Mouse (Mus musculus): Measurements from ENCODE around the gene Reep3. TPM values are rescaled to one million over a fixed set of nuclear protein-coding genes. Genes with fewer than 3 reads are reported as not detected.

Gene Reep3
- polyA plus RNA-seq, 1 experiment from 2014 or later = 38.6 TPM

GRCm38 (mm10) chr10:67090611-67091010, 6.1 kb downstream of the Reep3 start:
- ATAC-seq (ENCODE audit: low read depth) = no peak
- H3K27ac ChIP-seq (ENCODE audit: low read length) = no peak overlapping the region
- no peak overlapping the region for H3K4me3 ChIP-seq (ENCODE audit: low read length)
- no peaks in the 10 kb centered on the region for H3K9me3 ChIP-seq (ENCODE audit: control insufficient read depth, low read length)
- no peak overlapping the region for H3K4me2 ChIP-seq (ENCODE audit: low read depth, low read length)
- no peaks in the 10 kb centered on the region for H3K27me3 ChIP-seq (ENCODE audit: control insufficient read depth, insufficient read depth, low read depth, low read length)
- no peaks in the 10 kb centered on the region for H3K36me3 ChIP-seq (ENCODE audit: control insufficient read depth, insufficient read depth, low read length)
- H3K4me1 ChIP-seq (replicated peaks; ENCODE audit: control insufficient read depth, insufficient read depth, low read length) = no peaks in the 10 kb centered on the region
- 81% methylated on average over 4 of the region's 4 CpGs for WGBS
- H3K9ac ChIP-seq (ENCODE audit: low read length) = no peak overlapping the region

DNA sequence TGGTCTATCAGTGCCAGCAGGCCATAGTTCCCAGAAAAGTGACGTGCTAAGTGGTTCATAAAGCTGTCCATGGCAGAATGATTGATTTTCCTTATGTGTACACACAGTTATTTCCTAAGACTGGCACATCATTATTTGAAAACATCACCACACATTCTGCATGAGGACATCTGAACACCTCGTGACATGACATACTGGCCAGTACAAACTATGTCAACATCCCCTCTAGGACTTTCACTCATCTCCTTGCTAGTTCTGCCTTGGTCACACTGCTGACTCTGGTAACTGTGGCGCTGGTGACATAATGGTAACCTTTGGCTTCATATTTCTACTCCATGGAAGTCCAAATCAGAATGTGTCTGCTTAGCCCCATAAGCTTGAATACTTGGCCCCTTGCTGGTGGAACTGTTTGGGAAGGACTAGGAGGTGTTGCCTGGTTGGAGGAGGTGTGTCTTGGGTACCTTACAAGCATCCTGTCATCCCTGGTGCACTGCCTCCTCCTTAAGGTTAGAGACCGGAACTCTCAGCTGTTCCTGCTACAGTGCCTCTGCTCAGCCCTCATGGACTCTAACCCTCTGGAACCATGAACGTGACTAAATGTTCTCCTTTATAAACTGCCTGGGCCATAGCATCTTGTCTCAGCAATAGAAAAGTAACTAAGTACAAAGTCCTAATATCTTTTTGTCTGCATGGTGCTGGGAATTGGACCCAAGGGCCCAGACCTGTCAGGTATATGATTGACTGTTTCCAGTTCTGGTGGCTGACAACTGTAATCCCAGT, 9.1 kb downstream of the Reep3 start:
- H3K27ac ChIP-seq (ENCODE audit: low read length) = no peak overlapping the region
- ATAC-seq (ENCODE audit: low read depth) = no peak
- WGBS = 83% methylated on average over 5 of the region's 5 CpGs

GRCm38 (mm10) chr10:67085916-67086315, 10.8 kb downstream of the Reep3 start:
- Histone ChIP-seq H3K27ac (ENCODE audit: low read length) (no peak overlapping the region), H3K27me3 (ENCODE audit: control insufficient read depth, insufficient read depth, low read depth, low read length) (no peaks in the 10 kb centered on the region), H3K4me1 (replicated peaks; ENCODE audit: control insufficient read depth, insufficient read depth, low read length) (no peaks in the 10 kb centered on the region; the same call in 1 of the 2 replicates), H3K4me2 (ENCODE audit: low read depth, low read length) (no peak overlapping the region), H3K36me3 (ENCODE audit: control insufficient read depth, insufficient read depth, low read length) (no peaks in the 10 kb centered on the region), H3K9ac (ENCODE audit: low read length) (no peak overlapping the region), H3K9me3 (ENCODE audit: control insufficient read depth, low read length) (no peaks in the 10 kb centered on the region), H3K4me3 (ENCODE audit: low read length) (no peak overlapping the region)
- WGBS = 75% methylated on average over 7 of the region's 7 CpGs
- no peak for ATAC-seq (ENCODE audit: low read depth)

More for the DNA sequence above, 9.1 kb downstream of the Reep3 start:
- Histone ChIP-seq H3K9me3 (ENCODE audit: control insufficient read depth, low read length) (no peaks in the 10 kb centered on the region), H3K9ac (ENCODE audit: low read length) (no peak overlapping the region), H3K4me2 (ENCODE audit: low read depth, low read length) (no peak overlapping the region), H3K36me3 (ENCODE audit: control insufficient read depth, insufficient read depth, low read length) (no peaks in the 10 kb centered on the region), H3K27me3 (ENCODE audit: control insufficient read depth, insufficient read depth, low read depth, low read length) (no peaks in the 10 kb centered on the region), H3K4me1 (replicated peaks; ENCODE audit: control insufficient read depth, insufficient read depth, low read length) (no peaks in the 10 kb centered on the region), H3K4me3 (ENCODE audit: low read length) (no peak overlapping the region)

GRCm38 (mm10) chr10:67085124-67085523, 11.6 kb downstream of the Reep3 start:
- H3K36me3 ChIP-seq (ENCODE audit: control insufficient read depth, insufficient read depth, low read length) = no peaks in the 10 kb centered on the region
- ATAC-seq (ENCODE audit: low read depth) = no peak
- H3K4me2 ChIP-seq (ENCODE audit: low read depth, low read length) = no peak overlapping the region
- H3K27ac ChIP-seq (ENCODE audit: low read length) = no peak overlapping the region
- H3K4me1 ChIP-seq (replicated peaks; ENCODE audit: control insufficient read depth, insufficient read depth, low read length) = no peaks in the 10 kb centered on the region; the same call in 1 of the 2 replicates
- H3K4me3 ChIP-seq (ENCODE audit: low read length) = no peak overlapping the region
- WGBS = 83% methylated on average over 10 of the region's 10 CpGs
- no peaks in the 10 kb centered on the region for H3K27me3 ChIP-seq (ENCODE audit: control insufficient read depth, insufficient read depth, low read depth, low read length)
- H3K9ac ChIP-seq (ENCODE audit: low read length) = no peak overlapping the region
- H3K9me3 ChIP-seq (ENCODE audit: control insufficient read depth, low read length) = no peaks in the 10 kb centered on the region

GRCm38 (mm10) chr10:67083446-67084166, 13.1 kb downstream of the Reep3 start:
- ATAC-seq (ENCODE audit: low read depth) = no peak
- Histone ChIP-seq H3K27me3 (ENCODE audit: control insufficient read depth, insufficient read depth, low read depth, low read length) (no peaks in the 10 kb centered on the region), H3K9ac (ENCODE audit: low read length) (no peak overlapping the region), H3K4me2 (ENCODE audit: low read depth, low read length) (no peak overlapping the region), H3K4me1 (replicated peaks; ENCODE audit: control insufficient read depth, insufficient read depth, low read length) (peaks cover 3% of the 10 kb centered on the region; the same call in 1 of the 2 replicates), H3K9me3 (ENCODE audit: control insufficient read depth, low read length) (no peaks in the 10 kb centered on the region), H3K36me3 (ENCODE audit: control insufficient read depth, insufficient read depth, low read length) (no peaks in the 10 kb centered on the region), H3K27ac (ENCODE audit: low read length) (no peak overlapping the region), H3K4me3 (ENCODE audit: low read length) (no peak overlapping the region)
- 77% methylated on average over 10 of the region's 10 CpGs for WGBS

DNA sequence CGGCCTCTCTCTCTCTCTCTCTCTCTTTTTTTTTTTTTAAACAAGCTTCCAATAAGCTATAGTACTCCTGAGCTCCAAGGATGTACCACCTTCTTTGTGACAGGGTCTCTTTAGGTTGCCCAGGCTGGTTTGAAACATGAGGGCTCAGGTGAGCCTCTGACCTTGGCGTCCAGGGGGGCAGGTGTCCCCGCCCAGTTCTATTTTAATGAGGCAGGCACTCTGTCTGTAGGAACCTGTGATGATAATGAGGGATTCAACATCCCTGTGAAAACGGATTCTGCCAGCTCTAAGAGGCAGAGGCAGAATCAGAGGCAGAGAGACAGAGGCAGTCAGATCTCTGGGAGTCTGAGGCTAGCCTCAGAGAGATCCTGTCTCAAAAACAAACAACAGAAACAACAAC, 14.2 kb downstream of the Reep3 start:
- 88% methylated on average over 4 of the region's 4 CpGs for WGBS

DNA sequence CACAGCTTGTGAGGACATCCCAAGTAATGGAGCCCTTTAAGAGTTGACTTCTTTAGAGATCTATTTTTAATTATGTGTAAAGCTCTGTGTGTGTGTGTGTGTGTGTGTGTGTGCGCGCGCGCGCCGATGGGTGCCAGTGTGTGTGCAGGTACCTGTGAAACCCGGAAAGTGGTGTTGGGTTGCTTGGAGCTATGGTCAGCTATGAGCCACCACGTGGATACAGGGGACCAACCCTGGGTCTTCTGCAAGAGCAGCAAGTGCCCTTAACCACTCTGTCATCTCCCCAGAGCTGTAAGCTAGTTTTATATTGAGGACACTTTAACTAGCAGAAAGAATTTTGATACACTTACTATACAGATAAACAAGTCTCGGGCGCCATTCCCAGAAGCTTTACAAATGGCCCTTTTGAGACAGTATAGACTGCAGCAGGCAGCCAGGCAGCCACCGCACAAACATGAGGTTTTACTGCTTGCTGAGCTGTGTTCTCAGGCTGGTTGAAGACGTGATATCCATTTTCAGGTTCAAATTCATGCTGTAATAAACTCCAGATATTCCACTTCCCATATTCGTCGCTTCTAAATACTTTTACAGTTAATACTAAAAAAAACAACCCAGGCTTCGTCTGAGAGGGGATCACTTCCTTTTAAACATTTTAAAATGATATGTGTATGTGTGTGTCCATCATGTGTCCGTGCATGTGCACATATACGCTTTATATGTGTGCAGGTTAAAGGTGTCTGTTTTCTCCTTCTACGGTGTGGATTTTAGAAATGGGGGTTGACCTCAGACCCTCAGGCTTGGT, 15.3 kb downstream of the Reep3 start:
- ATAC-seq (ENCODE audit: low read depth) = peak; percentile 49; the same call in 1 of the 2 replicates
- 73% methylated on average over 18 of the region's 18 CpGs for WGBS
- Histone ChIP-seq H3K9me3 (ENCODE audit: control insufficient read depth, low read length) (no peaks in the 10 kb centered on the region), H3K27ac (ENCODE audit: low read length) (no peak overlapping the region), H3K4me3 (ENCODE audit: low read length) (no peak overlapping the region), H3K36me3 (ENCODE audit: control insufficient read depth, insufficient read depth, low read length) (no peaks in the 10 kb centered on the region), H3K4me2 (ENCODE audit: low read depth, low read length) (no peak overlapping the region), H3K9ac (ENCODE audit: low read length) (no peak overlapping the region), H3K27me3 (ENCODE audit: control insufficient read depth, insufficient read depth, low read depth, low read length) (no peaks in the 10 kb centered on the region), H3K4me1 (replicated peaks; ENCODE audit: control insufficient read depth, insufficient read depth, low read length) (peaks cover 3% of the 10 kb centered on the region; the same call in 1 of the 2 replicates)

More for the DNA sequence above, 14.2 kb downstream of the Reep3 start:
- Histone ChIP-seq H3K27me3 (ENCODE audit: control insufficient read depth, insufficient read depth, low read depth, low read length) (no peaks in the 10 kb centered on the region), H3K36me3 (ENCODE audit: control insufficient read depth, insufficient read depth, low read length) (no peaks in the 10 kb centered on the region), H3K4me1 (replicated peaks; ENCODE audit: control insufficient read depth, insufficient read depth, low read length) (peaks cover 3% of the 10 kb centered on the region; the same call in 1 of the 2 replicates), H3K4me2 (ENCODE audit: low read depth, low read length) (no peak overlapping the region), H3K27ac (ENCODE audit: low read length) (no peak overlapping the region), H3K4me3 (ENCODE audit: low read length) (no peak overlapping the region), H3K9me3 (ENCODE audit: control insufficient read depth, low read length) (no peaks in the 10 kb centered on the region), H3K9ac (ENCODE audit: low read length) (no peak overlapping the region)
- no peak for ATAC-seq (ENCODE audit: low read depth)

- H3K27ac ChIP-seq (ENCODE audit: low read length) = no peak overlapping the region
- ATAC-seq (ENCODE audit: low read depth) = no peak
- no peak overlapping the region for H3K4me2 ChIP-seq (ENCODE audit: low read depth, low read length)
- H3K4me3 ChIP-seq (ENCODE audit: low read length) = no peak overlapping the region
- H3K9ac ChIP-seq (ENCODE audit: low read length) = no peak overlapping the region
- H3K4me1 ChIP-seq (replicated peaks; ENCODE audit: control insufficient read depth, insufficient read depth, low read length) = peaks cover 3% of the 10 kb centered on the region; the same call in 1 of the 2 replicates
- 60% methylated on average over 4 of the region's 4 CpGs for WGBS
- no peaks in the 10 kb centered on the region for H3K9me3 ChIP-seq (ENCODE audit: control insufficient read depth, low read length)
- H3K27me3 ChIP-seq (ENCODE audit: control insufficient read depth, insufficient read depth, low read depth, low read length) = no peaks in the 10 kb centered on the region
- H3K36me3 ChIP-seq (ENCODE audit: control insufficient read depth, insufficient read depth, low read length) = no peaks in the 10 kb centered on the region
These were observed 17.7 kb downstream of the Reep3 start for GRCm38 (mm10) chr10:67079030-67079429.
